Mouse (Mus musculus) C2C12 (cell line): Measurements from ENCODE around the gene Memo1.

Source experiments
- CEBPB ChIP-seq: IDR thresholded peaks from one replicate; pipeline ENCODE4 v1.6.1; 2011; ENCODE audit warnings: low read depth, mild to moderate bottlenecking, control low read depth, moderate library complexity
- CTCF ChIP-seq: IDR thresholded peaks from one replicate; pipeline ENCODE4 v1.5.1; 2011; ENCODE audit not compliant: control insufficient read depth, insufficient read depth, insufficient read length
- MAX ChIP-seq: IDR thresholded peaks from one replicate; pipeline ENCODE4 v1.6.1; 2011; ENCODE audit warnings: mild to moderate bottlenecking, control low read depth
- MYOD1 ChIP-seq: IDR thresholded peaks from one replicate; pipeline ENCODE4 v1.6.1; 2011; ENCODE audit warnings: low read depth; ENCODE audit not compliant: control insufficient read depth, insufficient read length
- USF1 ChIP-seq: IDR thresholded peaks from one replicate; pipeline ENCODE4 v1.6.1; 2011; ENCODE audit warnings: low read depth, mild to moderate bottlenecking, control low read depth, moderate library complexity

GRCm38 (mm10) chr17:74274471-74274870 lies 20.9 kb downstream of the Memo1 start:
- TF ChIP-seq CTCF (no peak), CEBPB (no peak), MAX (no peak), MYOD1 (no peak), USF1 (no peak)
